Mouse (Mus musculus) left cerebral cortex, adult 18-20 months (tissue): Measurements from ENCODE around the gene Cadm3. TPM values are rescaled to one million over a fixed set of nuclear protein-coding genes. Genes with fewer than 3 reads are reported as not detected.

Source experiments
- DNase-seq, 2 experiments: peaks; one replicate each; pipeline ENCODE4 v3.0.0; 2021 to 2022; ENCODE audit warnings: low spot score in 2 of 2, mixed read lengths in 1 of 2
- total RNA-seq, 2 experiments: library from RNA; stranded (reverse); gene quantifications; 2 replicates each; pipeline ENCODE4 v1.2.3; 2021

The Cadm3 gene
- total RNA-seq, 2 experiments from 2014 or later, result 403 to 436 TPM

GRCm38 (mm10) chr1:173359590-173360290 lies 7.8 kb downstream of the Cadm3 start:
- no peak for DNase-seq

GRCm38 (mm10) chr1:173357799-173358198 lies 9.7 kb downstream of the Cadm3 start:
- DNase-seq, result peak in 1 of 2 experiments; percentile 68

GRCm38 (mm10) chr1:173356699-173357098 lies 10.8 kb downstream of the Cadm3 start:
- DNase-seq, result no peak

- peak in 1 of 2 experiments; percentile 57 for DNase-seq
These were observed 12.2 kb downstream of the Cadm3 start for GRCm38 (mm10) chr1:173355107-173355846.

- DNase-seq, result no peak
These were observed 17.0 kb downstream of the Cadm3 start, which contains the start of gene Aim2 for GRCm38 (mm10) chr1:173350372-173350957. Gene Aim2, plus strand, starts transcription at chr1:173350879.

GRCm38 (mm10) chr1:173349946-173350345 lies 17.5 kb downstream of the Cadm3 start:
- DNase-seq, result no peak

- no peak for DNase-seq
These were observed 18.3 kb downstream of the Cadm3 start for GRCm38 (mm10) chr1:173349192-173349591.

- DNase-seq, result no peak
These were observed 19.0 kb downstream of the Cadm3 start for GRCm38 (mm10) chr1:173348527-173348926.

GRCm38 (mm10) chr1:173345112-173345511 lies 22.4 kb downstream of the Cadm3 start:
- DNase-seq, result no peak

- DNase-seq, result no peak
These were observed 23.6 kb downstream of the Cadm3 start for GRCm38 (mm10) chr1:173343934-173344333.

GRCm38 (mm10) chr1:173342425-173342824 lies 25.1 kb downstream of the Cadm3 start:
- no peak for DNase-seq

- peak; percentile 72 to 79 for DNase-seq
These were observed 28.0 kb downstream of the Cadm3 start for GRCm38 (mm10) chr1:173339543-173339942.

- DNase-seq, result peak in 1 of 2 experiments; percentile 47
These were observed 30.5 kb downstream of the Cadm3 start for GRCm38 (mm10) chr1:173337008-173337407.

- no peak for DNase-seq
These were observed 31.6 kb downstream of the Cadm3 start for GRCm38 (mm10) chr1:173335903-173336302.

- no peak for DNase-seq
These were observed 33.9 kb downstream of the Cadm3 start, which contains the start of gene Ackr1 for GRCm38 (mm10) chr1:173333312-173334253. Gene Ackr1, minus strand, starts transcription at chr1:173333750.

GRCm38 (mm10) chr1:173332418-173332817 lies 35.1 kb downstream of the Cadm3 start:
- DNase-seq, result no peak

- DNase-seq, result no peak
These were observed 37.8 kb downstream of the Cadm3 start for GRCm38 (mm10) chr1:173329743-173330142.

- DNase-seq, result no peak
These were observed 38.3 kb downstream of the Cadm3 start for GRCm38 (mm10) chr1:173329185-173329584.

GRCm38 (mm10) chr1:173328446-173328845 lies 39.0 kb downstream of the Cadm3 start:
- no peak for DNase-seq

- no peak for DNase-seq
These were observed 40.9 kb downstream of the Cadm3 start for GRCm38 (mm10) chr1:173326552-173326951.

GRCm38 (mm10) chr1:173325395-173325794 lies 42.1 kb downstream of the Cadm3 start:
- DNase-seq, result no peak
